Mouse (Mus musculus): Measurements from ENCODE around the gene Dzip1. TPM values are rescaled to one million over a fixed set of nuclear protein-coding genes. Genes with fewer than 3 reads are reported as not detected.
A peak's percentile ranks its signal among the peaks of the same experiment; 100 is the strongest.

Dzip1 gene
- polyA plus RNA-seq, 1 experiment from 2014 or later, result 27.3 TPM

DNA sequence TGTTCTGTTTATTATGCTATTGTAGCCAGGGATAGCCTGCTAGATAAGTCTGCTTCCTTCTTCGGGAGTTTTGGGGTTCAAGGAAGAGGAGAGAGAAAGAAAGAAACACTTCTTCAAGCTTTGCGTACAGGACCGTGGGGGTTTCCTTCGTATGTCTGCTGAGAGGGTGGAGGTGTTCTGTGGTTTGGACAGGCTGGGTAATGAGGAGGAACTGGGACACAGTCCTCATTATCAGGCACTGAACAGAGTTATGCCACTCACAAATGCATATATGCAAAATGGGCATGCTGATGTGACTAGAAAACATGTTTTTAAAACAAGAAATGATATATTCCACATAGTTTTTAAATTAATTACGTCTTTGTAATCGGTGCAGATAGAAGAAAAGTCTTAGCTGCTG, 68.7 kb downstream of the Dzip1 start:
- Histone ChIP-seq H3K4me3 (ENCODE audit: low read depth, low read length) (no peak overlapping the region), H3K36me3 (ENCODE audit: control insufficient read depth, insufficient read depth, low read length) (no peaks in the 10 kb centered on the region), H3K9ac (replicated peaks; ENCODE audit: low read depth, low read length) (no peak overlapping the region), H3K4me2 (replicated peaks; ENCODE audit: low read depth, low read length) (no peak overlapping the region), H3K9me3 (ENCODE audit: control insufficient read depth, low read depth, low read length) (no peaks in the 10 kb centered on the region), H3K27ac (ENCODE audit: low read length) (no peak overlapping the region), H3K27me3 (ENCODE audit: control insufficient read depth, insufficient read depth, low read length) (no peaks in the 10 kb centered on the region), H3K4me1 (ENCODE audit: control insufficient read depth, insufficient read depth, low read length) (no peaks in the 10 kb centered on the region)
- 74% methylated on average over 6 of the region's 6 CpGs for WGBS
- no peak for ATAC-seq (ENCODE audit: insufficient number of reproducible peaks, insufficient read depth, low FRiP score, low read depth)

DNA sequence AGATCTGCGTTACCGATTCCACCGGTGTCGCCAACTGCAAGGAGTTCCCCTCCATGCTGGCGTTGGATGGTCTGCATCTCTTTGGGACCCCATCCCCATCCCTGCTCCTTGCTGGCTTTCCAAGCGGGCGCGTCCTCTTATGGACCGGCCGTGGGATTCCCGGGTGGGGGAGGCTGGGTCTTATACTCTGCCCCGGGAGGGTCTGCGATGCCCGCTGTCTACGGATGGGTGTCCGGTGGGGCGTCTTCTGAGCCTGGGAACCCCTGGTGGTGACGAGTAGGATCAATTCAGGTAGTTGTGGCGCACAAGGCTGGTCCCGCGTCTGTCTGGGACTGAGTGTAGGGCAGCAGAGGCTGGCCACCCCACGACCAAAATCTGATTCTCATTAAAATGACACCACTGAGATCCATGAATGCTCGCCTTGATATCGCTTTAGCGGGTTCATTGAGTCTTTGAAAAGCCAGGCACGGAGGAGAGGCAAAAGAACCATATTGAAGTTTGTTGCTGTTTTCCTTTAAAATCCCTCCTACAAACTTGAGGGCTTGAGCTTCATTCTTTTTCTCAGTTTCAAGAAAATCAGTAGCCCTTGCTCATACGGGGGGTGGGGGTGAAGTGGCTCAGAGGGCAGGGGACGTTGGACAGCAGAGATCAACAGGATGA, 70.0 kb downstream of the Dzip1 start:
- no peaks in the 10 kb centered on the region for H3K9me3 ChIP-seq (ENCODE audit: control insufficient read depth, low read depth, low read length)
- peak overlapping the region; percentile 34 for H3K9ac ChIP-seq (replicated peaks; ENCODE audit: low read depth, low read length)
- no peak overlapping the region for H3K27ac ChIP-seq (ENCODE audit: low read length)
- no peaks in the 10 kb centered on the region for H3K27me3 ChIP-seq (ENCODE audit: control insufficient read depth, insufficient read depth, low read length)
- peak overlapping the region; percentile 90 for H3K4me2 ChIP-seq (replicated peaks; ENCODE audit: low read depth, low read length)
- H3K4me3 ChIP-seq (ENCODE audit: low read depth, low read length), result peak overlapping the region; percentile 57
- ATAC-seq (ENCODE audit: insufficient number of reproducible peaks, insufficient read depth, low FRiP score, low read depth), result peak; percentile 43; the same call in 1 of the 2 replicates
- H3K4me1 ChIP-seq (ENCODE audit: control insufficient read depth, insufficient read depth, low read length), result no peaks in the 10 kb centered on the region
- H3K36me3 ChIP-seq (ENCODE audit: control insufficient read depth, insufficient read depth, low read length), result no peaks in the 10 kb centered on the region
- 2% methylated on average over 28 of the region's 28 CpGs for WGBS

DNA sequence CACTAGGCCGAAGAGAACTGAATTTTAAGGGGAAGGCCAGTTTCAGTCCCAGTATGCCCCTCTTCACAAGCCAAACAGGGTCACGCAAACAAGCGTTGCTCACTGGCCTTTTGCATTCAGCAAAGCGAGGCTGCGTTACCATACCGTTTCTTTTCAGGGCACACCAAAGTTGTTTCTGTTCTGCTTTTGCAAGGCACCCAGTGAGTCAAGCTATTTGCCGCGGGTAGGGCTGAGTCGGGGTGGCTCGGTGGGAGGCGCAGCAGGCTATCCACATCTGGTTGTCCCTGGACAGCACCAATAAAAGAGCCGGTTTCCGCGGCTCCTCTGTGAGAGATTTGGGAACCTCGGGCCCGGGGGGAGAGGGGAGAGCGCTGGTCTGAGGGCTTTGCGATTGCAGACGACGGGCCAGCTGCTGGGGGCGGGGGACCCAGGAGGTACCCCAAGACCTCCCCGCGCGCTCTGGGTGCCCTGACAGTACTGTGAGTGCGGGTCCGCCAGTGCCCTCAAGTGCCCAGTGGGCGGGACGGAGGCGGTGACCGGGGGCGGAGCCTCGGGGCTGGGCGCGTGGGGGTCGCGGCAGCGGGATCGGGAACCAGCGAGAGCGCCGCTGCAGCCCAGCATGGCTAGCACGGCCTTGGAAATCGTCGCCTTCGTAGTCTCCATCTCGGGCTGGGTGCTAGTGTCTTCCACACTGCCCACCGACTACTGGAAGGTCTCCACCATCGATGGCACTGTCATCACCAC, 70.7 kb downstream of the Dzip1 start:
- 3% methylated on average over 48 of the region's 48 CpGs for WGBS
- H3K4me1 ChIP-seq (ENCODE audit: control insufficient read depth, insufficient read depth, low read length), result no peaks in the 10 kb centered on the region
- H3K9ac ChIP-seq (replicated peaks; ENCODE audit: low read depth, low read length), result peak overlapping the region; percentile 34; the same call in 1 of the 2 replicates
- no peaks in the 10 kb centered on the region for H3K36me3 ChIP-seq (ENCODE audit: control insufficient read depth, insufficient read depth, low read length)
- peak overlapping the region; percentile 90 for H3K4me2 ChIP-seq (replicated peaks; ENCODE audit: low read depth, low read length)
- no peaks in the 10 kb centered on the region for H3K27me3 ChIP-seq (ENCODE audit: control insufficient read depth, insufficient read depth, low read length)
- H3K9me3 ChIP-seq (ENCODE audit: control insufficient read depth, low read depth, low read length), result no peaks in the 10 kb centered on the region
- peak; percentile 72 for ATAC-seq (ENCODE audit: insufficient number of reproducible peaks, insufficient read depth, low FRiP score, low read depth)
- peak overlapping the region; percentile 57 for H3K4me3 ChIP-seq (ENCODE audit: low read depth, low read length)
- no peak overlapping the region for H3K27ac ChIP-seq (ENCODE audit: low read length)

DNA sequence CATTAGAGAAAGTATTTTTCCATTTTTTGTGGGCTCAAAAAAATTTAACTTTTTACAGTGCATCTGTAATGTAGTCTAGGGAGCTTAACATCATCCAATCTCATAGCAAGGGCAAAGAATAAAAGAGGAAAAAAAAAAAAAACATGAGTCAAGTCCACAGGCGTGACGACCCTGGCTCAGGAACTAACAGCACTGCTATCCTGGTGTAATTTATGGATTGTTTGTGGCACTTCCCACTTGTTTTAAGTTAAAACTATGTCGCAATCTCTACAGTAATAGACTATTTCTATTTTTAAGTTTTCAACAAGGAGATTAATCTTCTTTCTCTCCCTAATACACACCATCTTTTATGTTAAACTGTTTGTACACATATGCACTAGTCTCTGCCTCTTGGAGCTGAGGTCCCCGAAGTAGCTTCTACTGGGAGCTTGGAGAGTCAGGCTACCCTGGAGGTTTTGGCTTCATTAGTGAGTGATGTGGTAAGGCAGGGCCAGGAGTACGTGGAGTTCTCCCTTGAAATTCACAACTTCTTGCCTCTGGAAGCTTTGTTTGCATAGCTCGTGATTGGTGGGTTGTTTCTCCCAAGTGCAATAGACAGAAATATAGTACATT, 73.7 kb downstream of the Dzip1 start:
- WGBS, result 40% methylated on average over 6 of the region's 6 CpGs
- ATAC-seq (ENCODE audit: insufficient number of reproducible peaks, insufficient read depth, low FRiP score, low read depth), result no peak
- H3K4me1 ChIP-seq (ENCODE audit: control insufficient read depth, insufficient read depth, low read length), result no peaks in the 10 kb centered on the region
- no peak overlapping the region for H3K4me3 ChIP-seq (ENCODE audit: low read depth, low read length)
- no peaks in the 10 kb centered on the region for H3K27me3 ChIP-seq (ENCODE audit: control insufficient read depth, insufficient read depth, low read length)
- H3K9ac ChIP-seq (replicated peaks; ENCODE audit: low read depth, low read length), result no peak overlapping the region
- H3K36me3 ChIP-seq (ENCODE audit: control insufficient read depth, insufficient read depth, low read length), result no peaks in the 10 kb centered on the region
- no peak overlapping the region for H3K27ac ChIP-seq (ENCODE audit: low read length)
- H3K9me3 ChIP-seq (ENCODE audit: control insufficient read depth, low read depth, low read length), result no peaks in the 10 kb centered on the region
- no peak overlapping the region for H3K4me2 ChIP-seq (replicated peaks; ENCODE audit: low read depth, low read length)

DNA sequence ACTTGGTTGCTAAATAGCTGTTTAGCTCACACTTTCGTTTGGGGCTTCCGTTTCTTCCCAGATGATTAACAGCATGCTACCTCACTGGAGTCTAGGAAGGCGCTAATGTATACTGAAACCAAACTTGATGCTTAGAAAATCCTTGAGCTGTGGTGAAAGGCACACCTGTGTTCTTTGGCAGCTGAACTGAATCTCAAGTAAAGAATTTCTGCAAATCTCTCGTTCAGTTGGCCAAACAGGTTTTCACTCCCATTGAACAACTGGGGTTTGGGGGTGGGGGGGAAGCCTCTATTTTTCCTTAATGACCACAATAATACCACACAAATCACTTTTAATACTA, 74.6 kb downstream of the Dzip1 start:
- no peaks in the 10 kb centered on the region for H3K9me3 ChIP-seq (ENCODE audit: control insufficient read depth, low read depth, low read length)
- no peak overlapping the region for H3K9ac ChIP-seq (replicated peaks; ENCODE audit: low read depth, low read length)
- H3K4me1 ChIP-seq (ENCODE audit: control insufficient read depth, insufficient read depth, low read length), result no peaks in the 10 kb centered on the region
- H3K4me2 ChIP-seq (replicated peaks; ENCODE audit: low read depth, low read length), result no peak overlapping the region
- no peaks in the 10 kb centered on the region for H3K36me3 ChIP-seq (ENCODE audit: control insufficient read depth, insufficient read depth, low read length)
- H3K27ac ChIP-seq (ENCODE audit: low read length), result peak overlapping the region; percentile 35; the same call in 1 of the 2 replicates
- H3K27me3 ChIP-seq (ENCODE audit: control insufficient read depth, insufficient read depth, low read length), result no peaks in the 10 kb centered on the region
- no peak for ATAC-seq (ENCODE audit: insufficient number of reproducible peaks, insufficient read depth, low FRiP score, low read depth)
- H3K4me3 ChIP-seq (ENCODE audit: low read depth, low read length), result no peak overlapping the region
- WGBS, result 44% methylated on average over 4 of the region's 4 CpGs

DNA sequence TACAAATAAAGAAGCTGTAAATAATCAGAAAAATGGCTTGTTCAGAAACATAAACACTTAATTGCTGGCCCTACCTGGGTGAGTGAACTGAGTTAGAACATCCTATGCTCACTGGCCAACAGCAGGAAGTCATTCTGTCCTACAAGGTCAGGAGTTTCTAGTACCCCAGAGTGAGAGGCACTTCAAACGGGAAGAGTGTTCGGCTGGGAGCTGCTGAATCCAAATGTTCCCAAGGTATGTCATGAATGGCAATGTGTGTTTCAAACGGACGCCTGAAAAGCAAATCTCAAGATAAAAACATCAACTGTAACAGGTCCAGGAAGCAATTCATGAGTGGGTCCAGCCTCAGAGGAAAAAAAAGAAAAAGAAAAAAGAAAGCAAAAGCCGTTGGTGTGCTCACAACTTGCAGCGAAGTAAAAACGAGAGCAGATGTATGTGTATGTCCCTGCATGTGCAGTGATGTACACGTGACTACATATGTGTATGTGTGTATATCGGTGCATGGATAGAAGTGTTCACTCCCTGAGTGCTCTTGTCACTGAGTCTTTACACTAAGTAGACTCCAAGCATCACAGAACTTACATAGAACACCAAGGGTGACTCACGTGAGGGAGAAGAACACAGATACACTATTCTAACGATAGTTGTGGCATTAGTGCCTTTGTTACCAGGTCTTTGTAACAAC, 75.1 kb downstream of the Dzip1 start:
- no peaks in the 10 kb centered on the region for H3K4me1 ChIP-seq (ENCODE audit: control insufficient read depth, insufficient read depth, low read length)

DNA sequence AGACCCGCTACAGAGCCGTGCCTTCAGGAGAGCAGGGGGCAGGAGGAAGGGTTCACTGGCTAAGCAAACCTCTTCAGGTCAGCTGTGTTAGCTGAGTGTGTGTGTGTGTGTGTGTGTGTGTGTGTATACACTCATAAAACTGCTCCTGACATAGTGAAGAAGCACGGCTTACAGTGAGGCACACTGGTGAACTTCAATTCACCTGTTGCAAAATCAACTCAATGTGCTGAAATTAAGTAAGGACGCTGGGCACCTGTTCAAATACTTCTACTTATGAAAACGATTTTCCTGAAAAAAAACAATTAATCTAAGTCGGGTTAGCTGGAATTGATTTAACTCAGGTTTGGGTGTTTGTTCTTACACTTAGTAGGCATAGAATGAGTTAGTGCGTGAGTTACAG, 77.1 kb downstream of the Dzip1 start:
- 0 out of 2 replicates have a peak, but pooled peaks have one; percentile 39 for ATAC-seq (ENCODE audit: insufficient number of reproducible peaks, insufficient read depth, low FRiP score, low read depth)
- WGBS, result 49% methylated on average over 7 of the region's 7 CpGs
- no peaks in the 10 kb centered on the region for H3K27me3 ChIP-seq (ENCODE audit: control insufficient read depth, insufficient read depth, low read length)
- no peak overlapping the region for H3K9ac ChIP-seq (replicated peaks; ENCODE audit: low read depth, low read length)
- H3K9me3 ChIP-seq (ENCODE audit: control insufficient read depth, low read depth, low read length), result no peaks in the 10 kb centered on the region
- H3K4me1 ChIP-seq (ENCODE audit: control insufficient read depth, insufficient read depth, low read length), result no peaks in the 10 kb centered on the region
- no peaks in the 10 kb centered on the region for H3K36me3 ChIP-seq (ENCODE audit: control insufficient read depth, insufficient read depth, low read length)
- no peak overlapping the region for H3K27ac ChIP-seq (ENCODE audit: low read length)
- no peak overlapping the region for H3K4me2 ChIP-seq (replicated peaks; ENCODE audit: low read depth, low read length)
- H3K4me3 ChIP-seq (ENCODE audit: low read depth, low read length), result no peak overlapping the region

More for the DNA sequence above, 75.1 kb downstream of the Dzip1 start:
- Histone ChIP-seq H3K9me3 (ENCODE audit: control insufficient read depth, low read depth, low read length) (no peaks in the 10 kb centered on the region), H3K4me3 (ENCODE audit: low read depth, low read length) (no peak overlapping the region), H3K27ac (ENCODE audit: low read length) (peak overlapping the region; percentile 63; the same call in 1 of the 2 replicates), H3K36me3 (ENCODE audit: control insufficient read depth, insufficient read depth, low read length) (no peaks in the 10 kb centered on the region), H3K27me3 (ENCODE audit: control insufficient read depth, insufficient read depth, low read length) (no peaks in the 10 kb centered on the region), H3K4me2 (replicated peaks; ENCODE audit: low read depth, low read length) (no peak overlapping the region), H3K9ac (replicated peaks; ENCODE audit: low read depth, low read length) (no peak overlapping the region)
- 64% methylated on average over 11 of the region's 11 CpGs for WGBS
- no peak for ATAC-seq (ENCODE audit: insufficient number of reproducible peaks, insufficient read depth, low FRiP score, low read depth)

DNA sequence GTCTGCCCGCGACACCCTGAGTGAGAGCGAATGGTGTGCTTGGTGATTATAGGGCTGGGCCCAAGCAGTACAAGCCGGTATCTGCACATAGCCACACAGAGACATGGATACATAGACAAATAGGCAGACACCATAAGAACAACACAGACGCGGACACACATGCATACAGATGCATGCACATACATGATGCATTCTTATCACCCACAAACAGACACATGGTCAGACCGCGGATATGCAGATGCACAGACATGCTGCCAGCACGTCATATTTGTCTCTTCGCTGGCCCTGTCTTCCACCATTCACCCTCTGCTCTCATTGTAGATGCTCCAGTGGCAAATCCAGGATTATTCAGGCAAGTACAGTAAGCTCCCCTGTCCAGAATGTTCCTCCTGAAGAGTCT, 78.4 kb downstream of the Dzip1 start:
- no peaks in the 10 kb centered on the region for H3K4me1 ChIP-seq (ENCODE audit: control insufficient read depth, insufficient read depth, low read length)
- H3K4me2 ChIP-seq (replicated peaks; ENCODE audit: low read depth, low read length), result no peak overlapping the region
- no peak overlapping the region for H3K4me3 ChIP-seq (ENCODE audit: low read depth, low read length)
- H3K36me3 ChIP-seq (ENCODE audit: control insufficient read depth, insufficient read depth, low read length), result no peaks in the 10 kb centered on the region
- no peak overlapping the region for H3K9ac ChIP-seq (replicated peaks; ENCODE audit: low read depth, low read length)
- ATAC-seq (ENCODE audit: insufficient number of reproducible peaks, insufficient read depth, low FRiP score, low read depth), result no peak
- H3K27me3 ChIP-seq (ENCODE audit: control insufficient read depth, insufficient read depth, low read length), result no peaks in the 10 kb centered on the region
- 93% methylated on average over 10 of the region's 10 CpGs for WGBS
- H3K27ac ChIP-seq (ENCODE audit: low read length), result no peak overlapping the region
- H3K9me3 ChIP-seq (ENCODE audit: control insufficient read depth, low read depth, low read length), result no peaks in the 10 kb centered on the region
